Mouse (Mus musculus): ENCODE measurements around the gene Grid1.

GRCm38 (mm10) chr14:34945471-34946313 lies 125.8 kb downstream of the Grid1 start:
- TF ChIP-seq POLR2A (IDR thresholded peaks at IDR 0.05; ENCODE audit: low read depth, low read length) (no peak), CTCF (IDR thresholded peaks at IDR 0.05; ENCODE audit: extremely low read depth, insufficient read length, insufficient replicate concordance, low read depth, low read length) (no peak)
